In genomic region chr5:95983797-95984486, GRCm38 (mm10) we compare ENCODE assay signal across 14 mouse cellular contexts. TPM values are rescaled to one million over a fixed set of nuclear protein-coding genes. Genes with fewer than 3 reads are reported as not detected.
"Had no signal": no experiment of that assay in that cellular context is flagged by ENCODE, and none has a peak within 500 bp of the region (broad histone marks: within the 10 kb centered on the region; RNA-seq: fewer than 3 reads in every experiment).

No protein-coding gene starts in this region.

- H3K4me2 ChIP-seq: limb, embryonic 13.5 days; liver, embryonic 13.5 days; lung, embryonic 14.5 days; midbrain, embryonic 13.5 days had no signal

- H3K9ac ChIP-seq: limb, embryonic 13.5 days; liver, embryonic 13.5 days; lung, embryonic 14.5 days; midbrain, embryonic 13.5 days had no signal

- H3K27ac ChIP-seq: limb, embryonic 10.5 days; limb, embryonic 13.5 days; liver, embryonic 13.5 days; macrophage; midbrain, embryonic 13.5 days had no signal

- H3K4me1 ChIP-seq: limb, embryonic 10.5 days; limb, embryonic 13.5 days; liver, embryonic 13.5 days; midbrain, embryonic 13.5 days had no signal

- H3K4me3 ChIP-seq: limb, embryonic 10.5 days; limb, embryonic 13.5 days; liver, embryonic 13.5 days; midbrain, embryonic 13.5 days had no signal

- ATAC-seq: intestine, postnatal 0 days; lung, postnatal 0 days; midbrain, embryonic 13.5 days had no signal

- H3K36me3 ChIP-seq: limb, embryonic 10.5 days; limb, embryonic 13.5 days; liver, embryonic 13.5 days; midbrain, embryonic 13.5 days had no signal

- DNase-seq: kidney, postnatal 14 days; liver; liver, embryonic 13.5 days; lung, embryonic 14.5 days; thymus, adult 2 months; thymus, postnatal 14 days; thymus, postnatal 4 days had no signal

- H3K9me3 ChIP-seq: limb, embryonic 10.5 days; limb, embryonic 13.5 days; liver, embryonic 13.5 days; midbrain, embryonic 13.5 days had no signal

- H3K27me3 ChIP-seq: limb, embryonic 13.5 days; liver, embryonic 13.5 days; midbrain, embryonic 13.5 days had no signal

RNA-seq across cellular contexts. Expression of gene Cxcl13, which starts 27.2 kb away (rescaled TPM):
- polyA plus RNA-seq: macrophage; midbrain, embryonic 13.5 days; testis, adult 2 months had no signal
